Mouse (Mus musculus): ENCODE measurements around the gene Ergic1. TPM values are rescaled to one million over a fixed set of nuclear protein-coding genes. Genes with fewer than 3 reads are reported as not detected.

Ergic1 gene
- polyA plus RNA-seq, 1 experiment from 2014 or later = 75.0 TPM

DNA sequence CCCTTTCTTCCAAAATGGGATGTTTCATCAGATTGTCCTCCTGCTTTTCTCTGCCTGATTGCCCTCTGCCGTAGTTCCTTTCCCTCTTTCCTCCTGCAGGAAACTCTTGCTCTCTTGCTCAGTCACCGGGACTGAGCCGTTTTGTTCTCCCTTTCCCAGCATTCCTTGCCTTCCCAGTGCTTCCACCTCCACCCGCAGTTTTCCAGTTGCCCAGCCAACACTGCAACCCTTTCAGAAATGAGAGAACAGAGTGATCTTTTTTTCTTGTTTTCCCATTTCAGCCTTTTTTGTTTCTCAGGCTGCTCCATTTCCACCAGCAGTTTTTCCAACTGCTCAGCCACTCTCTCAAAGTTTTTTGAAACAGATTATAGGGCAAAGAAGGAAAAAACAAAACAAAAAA lies 110.0 kb downstream of the Ergic1 start:
- Histone ChIP-seq H3K36me3 (no peaks in the 10 kb centered on the region), H3K4me3 (no peak overlapping the region), H3K4me2 (no peak overlapping the region), H3K27me3 (no peaks in the 10 kb centered on the region), H3K9ac (no peak overlapping the region), H3K27ac (no peak overlapping the region), H3K4me1 (replicated peaks) (peaks cover 7% of the 10 kb centered on the region; the same call in 1 of the 2 replicates), H3K9me3 (replicated peaks) (no peaks in the 10 kb centered on the region)
- ATAC-seq (replicated peaks; ENCODE audit: insufficient number of reproducible peaks, insufficient read depth, low FRiP score, low read depth) = no peak
- 47% methylated on average over 4 of the region's 4 CpGs for WGBS

DNA sequence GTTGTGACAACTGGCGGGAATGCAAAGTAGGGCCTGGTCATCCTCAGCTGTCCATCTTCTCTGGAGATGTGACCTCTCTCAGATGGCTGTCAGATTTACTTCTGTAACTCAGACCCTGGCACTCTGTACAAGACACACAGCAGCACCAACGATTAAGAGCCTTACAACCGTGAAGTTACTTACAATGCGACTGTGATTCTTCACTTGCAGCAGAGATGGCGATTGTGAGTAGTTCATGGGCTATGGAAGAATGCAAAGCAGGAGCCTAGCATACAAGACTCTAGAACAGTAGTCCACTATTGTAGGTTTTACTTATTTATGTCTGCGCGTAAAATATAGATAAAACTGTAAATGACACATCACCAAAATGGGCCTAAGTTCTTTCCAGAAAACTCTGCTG lies 114.6 kb downstream of the Ergic1 start:
- peaks cover 28% of the 10 kb centered on the region for H3K4me1 ChIP-seq (replicated peaks)
- WGBS = 25% methylated on average over 7 of the region's 7 CpGs
- peaks cover 4% of the 10 kb centered on the region; the same call in 1 of the 2 replicates for H3K36me3 ChIP-seq
- no peaks in the 10 kb centered on the region for H3K9me3 ChIP-seq (replicated peaks)
- H3K27me3 ChIP-seq = no peaks in the 10 kb centered on the region
- ATAC-seq (replicated peaks; ENCODE audit: insufficient number of reproducible peaks, insufficient read depth, low FRiP score, low read depth) = no peak; the same call in 1 of the 2 replicates
- H3K27ac ChIP-seq = peak overlapping the region; percentile 97
- H3K4me2 ChIP-seq = peak overlapping the region; percentile 76
- peak overlapping the region; percentile 86 for H3K9ac ChIP-seq
- peak overlapping the region; percentile 93 for H3K4me3 ChIP-seq

DNA sequence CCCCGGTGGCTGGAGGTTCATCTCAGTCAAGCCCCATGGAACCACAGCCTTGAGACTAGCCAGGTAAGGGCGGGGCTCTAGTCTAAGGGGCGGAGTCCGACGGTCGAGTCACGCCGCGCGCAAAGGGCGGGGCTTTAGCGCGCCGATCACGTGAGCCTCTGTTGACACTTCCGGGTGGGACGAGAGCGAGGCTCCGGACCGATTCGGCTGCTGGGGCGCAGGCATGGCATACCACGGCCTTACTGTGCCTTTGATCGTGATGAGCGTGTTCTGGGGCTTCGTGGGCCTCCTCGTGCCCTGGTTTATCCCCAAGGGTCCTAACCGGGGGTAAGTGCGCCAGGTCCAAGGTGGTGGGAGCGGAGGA lies 114.9 kb downstream of the Ergic1 start:
- H3K27ac ChIP-seq = peak overlapping the region; percentile 97
- H3K36me3 ChIP-seq = peaks cover 5% of the 10 kb centered on the region; the same call in 1 of the 2 replicates
- H3K9me3 ChIP-seq (replicated peaks) = no peaks in the 10 kb centered on the region
- under 1% methylated on average over 30 of the region's 30 CpGs for WGBS
- peak overlapping the region; percentile 76 for H3K4me2 ChIP-seq
- H3K9ac ChIP-seq = peak overlapping the region; percentile 86
- H3K27me3 ChIP-seq = no peaks in the 10 kb centered on the region
- ATAC-seq (replicated peaks; ENCODE audit: insufficient number of reproducible peaks, insufficient read depth, low FRiP score, low read depth) = peak; percentile 92
- peaks cover 28% of the 10 kb centered on the region for H3K4me1 ChIP-seq (replicated peaks)
- H3K4me3 ChIP-seq = peak overlapping the region; percentile 93

DNA sequence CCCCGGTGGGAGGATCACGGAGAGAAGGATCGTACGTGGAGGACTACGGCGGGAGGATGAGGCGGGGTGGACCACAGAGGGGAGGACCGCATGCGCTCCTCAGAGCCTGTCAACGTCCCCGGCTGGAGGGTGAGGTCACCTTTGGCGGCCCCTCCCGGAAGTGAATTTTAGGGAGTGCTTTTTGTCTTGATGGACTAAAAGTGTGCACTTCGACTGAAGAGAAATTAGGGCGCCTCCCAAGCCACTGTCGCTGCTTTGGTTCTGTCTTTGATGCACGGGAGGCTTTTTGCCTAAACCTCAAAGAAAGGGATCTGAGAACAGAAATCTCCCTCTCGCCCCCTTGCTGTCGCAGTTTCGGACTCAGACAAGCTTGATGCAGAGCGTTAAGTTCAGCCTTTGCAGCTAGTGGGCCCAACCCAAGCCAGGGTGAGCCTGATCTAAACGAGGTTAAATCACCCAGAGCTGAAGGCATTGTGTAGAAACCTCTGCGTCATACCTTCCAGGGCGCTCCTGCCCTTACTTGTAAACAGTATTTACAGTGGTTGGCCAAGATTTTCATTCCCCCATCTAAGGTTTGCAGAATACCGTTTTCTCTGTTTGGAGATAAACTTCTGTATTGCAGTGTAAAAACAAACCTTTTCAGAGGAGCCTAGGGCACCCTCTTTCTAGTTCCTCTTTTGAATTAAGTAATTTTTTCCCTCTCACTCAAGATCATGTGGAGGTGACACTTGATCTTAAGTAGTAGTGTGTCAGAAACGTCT lies 115.5 kb downstream of the Ergic1 start:
- H3K27me3 ChIP-seq = no peaks in the 10 kb centered on the region
- peak overlapping the region; percentile 93 for H3K4me3 ChIP-seq
- under 1% methylated on average over 26 of the region's 26 CpGs for WGBS

DNA sequence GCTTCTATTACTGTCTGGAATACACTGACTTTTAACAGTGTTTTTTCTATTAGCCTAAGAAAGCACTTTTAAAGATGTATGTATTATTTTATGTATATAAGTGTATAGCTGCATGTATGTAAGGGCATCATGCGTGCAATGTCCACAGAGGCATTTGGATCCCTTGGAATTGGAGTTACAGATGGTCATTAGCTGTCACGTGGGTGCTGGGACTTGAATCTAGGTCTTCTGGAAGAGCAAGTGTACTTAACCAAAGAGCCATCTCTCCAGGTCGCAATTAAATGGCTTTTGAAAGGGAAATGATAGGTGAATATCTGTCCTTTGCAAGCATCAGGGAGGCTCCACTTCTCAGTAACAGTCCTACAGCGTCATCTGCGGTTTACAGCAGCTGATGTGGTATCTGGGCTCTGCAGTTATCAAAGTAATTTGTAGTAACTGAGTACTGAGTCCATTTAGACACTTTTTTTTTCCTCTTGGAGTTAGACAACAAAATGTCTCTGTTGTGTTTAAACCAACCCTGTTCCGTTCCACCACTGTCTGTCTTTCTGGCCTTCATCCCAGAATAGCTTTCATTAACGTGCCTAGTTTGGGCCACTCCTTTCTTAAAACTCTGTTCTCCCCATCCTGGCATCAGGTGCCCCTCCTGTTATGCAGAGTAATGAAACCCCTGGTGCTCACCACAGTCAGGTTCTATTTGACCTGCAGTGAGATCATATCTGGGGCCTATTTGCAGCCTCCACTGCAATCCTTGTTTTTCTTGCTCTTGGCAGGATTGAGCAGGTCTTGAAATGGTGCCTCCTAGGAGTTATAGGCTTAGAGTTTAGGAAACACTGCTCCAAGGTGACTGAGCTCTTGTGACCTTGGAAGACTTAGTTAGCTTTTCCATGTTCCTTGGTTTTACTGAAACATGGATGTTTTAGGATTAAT lies 116.7 kb downstream of the Ergic1 start:
- no peaks in the 10 kb centered on the region for H3K27me3 ChIP-seq
- no peaks in the 10 kb centered on the region for H3K9me3 ChIP-seq (replicated peaks)
- H3K4me2 ChIP-seq = peak overlapping the region; percentile 76
- peaks cover 28% of the 10 kb centered on the region for H3K4me1 ChIP-seq (replicated peaks)
- H3K36me3 ChIP-seq = peaks cover 13% of the 10 kb centered on the region; the same call in 1 of the 2 replicates
- H3K27ac ChIP-seq = no peak overlapping the region
- 62% methylated on average over 7 of the region's 7 CpGs for WGBS
- ATAC-seq (replicated peaks; ENCODE audit: insufficient number of reproducible peaks, insufficient read depth, low FRiP score, low read depth) = no peak
- peak overlapping the region; percentile 93 for H3K4me3 ChIP-seq
- H3K9ac ChIP-seq = no peak overlapping the region

More for the DNA sequence above, 115.5 kb downstream of the Ergic1 start:
- Histone ChIP-seq H3K27ac (peak overlapping the region; percentile 97), H3K36me3 (peaks cover 8% of the 10 kb centered on the region; the same call in 1 of the 2 replicates), H3K9me3 (replicated peaks) (no peaks in the 10 kb centered on the region), H3K9ac (peak overlapping the region; percentile 86), H3K4me2 (peak overlapping the region; percentile 76), H3K4me1 (replicated peaks) (peaks cover 28% of the 10 kb centered on the region)
- peak; percentile 86 for ATAC-seq (replicated peaks; ENCODE audit: insufficient number of reproducible peaks, insufficient read depth, low FRiP score, low read depth)

DNA sequence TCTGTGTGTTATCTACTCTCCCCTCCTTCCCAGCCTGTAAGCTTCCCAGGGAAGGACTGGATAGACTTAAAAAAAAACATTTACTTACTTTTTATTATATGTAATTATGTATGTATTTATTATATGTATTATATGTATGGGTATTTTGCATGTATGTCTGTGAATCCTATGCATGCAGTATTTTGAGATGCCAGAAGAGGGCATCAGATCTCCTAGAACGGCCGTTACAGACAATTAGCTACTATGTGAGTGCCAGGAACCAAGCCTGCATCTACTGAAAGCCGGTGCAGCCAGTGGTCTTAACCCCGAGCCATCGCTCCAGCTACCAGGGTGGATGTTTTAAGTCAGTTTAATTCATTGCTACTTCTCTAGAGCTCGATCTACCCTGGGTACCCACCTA lies 120.0 kb downstream of the Ergic1 start:
- ATAC-seq (replicated peaks; ENCODE audit: insufficient number of reproducible peaks, insufficient read depth, low FRiP score, low read depth) = no peak
- H3K4me2 ChIP-seq = no peak overlapping the region
- H3K27me3 ChIP-seq = no peaks in the 10 kb centered on the region
- peaks cover 31% of the 10 kb centered on the region for H3K36me3 ChIP-seq
- WGBS = 89% methylated on average over 6 of the region's 6 CpGs
- no peak overlapping the region for H3K4me3 ChIP-seq
- no peak overlapping the region for H3K9ac ChIP-seq
- H3K4me1 ChIP-seq (replicated peaks) = peaks cover 21% of the 10 kb centered on the region
- H3K27ac ChIP-seq = no peak overlapping the region
- no peaks in the 10 kb centered on the region for H3K9me3 ChIP-seq (replicated peaks)

DNA sequence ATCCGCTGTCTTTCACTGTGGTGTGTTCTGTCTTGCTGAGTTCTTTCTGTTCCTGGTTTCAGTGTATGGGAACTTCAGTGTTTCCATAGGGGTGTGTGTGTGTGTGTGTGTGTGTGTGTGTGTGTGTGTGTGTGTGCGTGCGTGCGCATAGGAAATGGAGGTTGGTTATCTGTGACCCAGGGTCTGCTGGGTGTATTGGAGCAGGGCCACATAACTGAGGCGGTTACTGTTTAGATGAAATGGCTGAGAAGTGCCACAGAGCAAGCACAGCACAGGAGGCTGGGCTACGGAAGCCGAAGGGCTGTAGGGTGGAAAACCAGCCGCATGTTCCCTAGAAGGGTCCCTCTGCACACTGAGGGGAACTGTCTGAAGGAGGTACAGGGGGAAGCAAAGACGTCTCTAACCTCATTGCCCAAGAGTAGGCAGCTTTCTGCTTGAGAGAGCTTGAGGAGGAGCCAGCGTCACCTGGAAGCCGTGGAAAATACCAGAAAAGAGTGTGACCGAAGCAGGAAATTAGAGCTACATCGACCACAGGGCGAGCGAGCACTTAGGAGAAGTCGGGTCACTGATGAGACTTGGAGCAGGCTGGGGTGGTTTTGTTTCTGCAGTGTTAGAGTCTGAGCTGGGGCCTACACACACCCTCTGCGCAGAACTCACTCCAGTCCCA lies 125.2 kb downstream of the Ergic1 start:
- WGBS = 83% methylated on average over 17 of the region's 17 CpGs
- H3K4me2 ChIP-seq = no peak overlapping the region

DNA sequence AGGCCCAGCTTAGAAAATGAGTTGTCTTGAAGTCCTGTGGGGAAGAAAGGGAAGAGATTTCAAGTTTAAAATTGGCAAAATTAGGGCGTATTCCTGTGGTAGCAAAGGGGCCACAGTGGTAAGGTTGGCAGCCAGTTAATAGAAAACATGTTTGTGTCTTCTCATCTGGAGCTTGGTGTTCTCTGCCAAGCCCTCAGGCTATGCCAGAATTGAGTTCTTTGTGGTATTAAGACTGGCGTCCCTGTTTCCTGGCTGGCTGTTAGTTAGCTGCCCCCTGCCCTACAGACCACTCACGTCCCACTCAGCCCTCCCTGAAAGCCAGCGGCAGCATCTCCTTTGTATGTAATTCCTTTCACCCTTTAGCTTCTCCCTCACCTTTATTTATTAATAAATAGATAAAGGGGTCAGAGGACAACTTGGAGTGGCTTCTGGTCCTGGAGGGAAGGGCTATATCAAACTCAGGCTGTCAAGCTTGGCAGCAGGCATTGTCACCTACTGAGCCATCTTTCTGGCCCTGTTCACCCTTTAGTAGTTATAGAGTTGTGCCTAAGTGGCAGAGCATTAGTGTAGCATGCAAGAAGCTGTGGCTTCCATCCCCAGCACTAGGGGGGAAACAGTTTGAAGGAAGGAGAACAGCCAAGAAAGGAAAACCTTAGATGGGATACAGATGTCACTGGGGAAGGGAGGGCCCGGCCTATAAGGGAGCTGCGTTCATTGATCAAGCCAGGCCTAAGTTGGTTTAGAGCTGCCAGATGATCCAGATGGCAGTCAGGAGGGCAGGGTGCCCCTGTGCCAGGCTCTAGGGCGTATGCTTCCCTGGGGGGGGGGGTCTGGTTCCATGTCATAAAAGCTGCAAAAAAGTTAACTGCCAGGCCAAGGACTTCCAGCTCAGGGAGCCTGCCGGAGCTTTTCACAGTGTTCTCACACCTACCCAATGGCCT lies 127.8 kb downstream of the Ergic1 start:
- H3K27ac ChIP-seq = peak overlapping the region; percentile 42
- peaks cover 29% of the 10 kb centered on the region for H3K4me1 ChIP-seq (replicated peaks)
- WGBS = 72% methylated on average over 8 of the region's 8 CpGs

More for the DNA sequence above, 125.2 kb downstream of the Ergic1 start:
- H3K9me3 ChIP-seq (replicated peaks) = no peaks in the 10 kb centered on the region
- H3K4me1 ChIP-seq (replicated peaks) = peaks cover 29% of the 10 kb centered on the region
- peak overlapping the region; percentile 45; the same call in 1 of the 2 replicates for H3K27ac ChIP-seq
- no peak overlapping the region for H3K4me3 ChIP-seq
- no peak overlapping the region for H3K9ac ChIP-seq
- ATAC-seq (replicated peaks; ENCODE audit: insufficient number of reproducible peaks, insufficient read depth, low FRiP score, low read depth) = no peak
- H3K27me3 ChIP-seq = no peaks in the 10 kb centered on the region
- H3K36me3 ChIP-seq = peaks cover 24% of the 10 kb centered on the region

DNA sequence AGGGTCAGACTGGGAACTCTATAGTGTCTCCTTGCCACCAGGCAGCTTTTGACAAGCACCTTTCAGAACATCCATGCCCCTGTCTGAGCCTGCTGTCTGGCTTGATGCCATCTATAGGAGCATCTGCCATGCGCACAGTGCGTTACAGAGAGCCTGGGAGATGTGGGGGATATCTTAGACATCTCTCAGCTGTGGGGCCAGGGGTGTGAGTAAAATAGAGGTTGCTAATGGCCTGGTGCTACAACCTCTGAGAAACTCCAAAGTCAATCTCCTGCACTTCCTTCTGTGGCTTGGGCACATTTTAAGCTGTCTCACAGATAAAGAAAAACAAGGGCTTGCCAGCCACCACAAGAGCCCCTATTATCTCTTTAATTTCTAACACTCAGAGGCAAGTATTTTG lies 128.5 kb downstream of the Ergic1 start:
- Histone ChIP-seq H3K9me3 (replicated peaks) (no peaks in the 10 kb centered on the region), H3K27me3 (no peaks in the 10 kb centered on the region), H3K4me2 (no peak overlapping the region), H3K9ac (no peak overlapping the region), H3K4me1 (replicated peaks) (peaks cover 29% of the 10 kb centered on the region), H3K27ac (peak overlapping the region; percentile 42), H3K4me3 (no peak overlapping the region), H3K36me3 (peaks cover under 1% of the 10 kb centered on the region)
- WGBS = 54% methylated on average over 2 of the region's 2 CpGs
- no peak for ATAC-seq (replicated peaks; ENCODE audit: insufficient number of reproducible peaks, insufficient read depth, low FRiP score, low read depth)

More for the DNA sequence above, 127.8 kb downstream of the Ergic1 start:
- Histone ChIP-seq H3K36me3 (peaks cover 8% of the 10 kb centered on the region), H3K9ac (no peak overlapping the region), H3K27me3 (no peaks in the 10 kb centered on the region), H3K9me3 (replicated peaks) (no peaks in the 10 kb centered on the region), H3K4me3 (no peak overlapping the region), H3K4me2 (no peak overlapping the region)
- no peak for ATAC-seq (replicated peaks; ENCODE audit: insufficient number of reproducible peaks, insufficient read depth, low FRiP score, low read depth)

DNA sequence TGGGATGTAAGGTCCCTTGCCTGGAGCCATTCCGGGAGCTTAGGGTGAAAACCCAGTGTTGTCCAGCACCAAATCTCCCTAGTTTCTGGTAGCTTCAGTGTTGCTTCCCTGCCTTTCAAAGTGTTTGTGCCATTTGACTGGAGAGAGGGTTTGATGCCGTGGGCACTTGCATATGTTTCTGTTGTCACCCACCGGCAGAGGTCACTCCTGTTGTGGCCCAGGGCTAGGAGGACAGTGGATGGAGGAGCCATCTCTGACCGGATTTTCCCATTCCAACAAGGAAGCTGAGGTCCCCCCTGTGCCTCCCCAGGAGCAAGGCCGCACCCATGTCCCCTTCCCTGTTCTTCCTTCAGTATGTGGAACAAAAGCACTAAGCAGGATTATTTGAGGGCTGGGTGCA lies 128.9 kb downstream of the Ergic1 start:
- WGBS = 73% methylated on average over 5 of the region's 5 CpGs
- ATAC-seq (replicated peaks; ENCODE audit: insufficient number of reproducible peaks, insufficient read depth, low FRiP score, low read depth) = no peak

More for the DNA sequence above, 128.9 kb downstream of the Ergic1 start:
- Histone ChIP-seq H3K4me2 (no peak overlapping the region), H3K4me3 (no peak overlapping the region), H3K27me3 (no peaks in the 10 kb centered on the region), H3K9ac (no peak overlapping the region), H3K4me1 (replicated peaks) (peaks cover 29% of the 10 kb centered on the region), H3K9me3 (replicated peaks) (no peaks in the 10 kb centered on the region), H3K36me3 (no peaks in the 10 kb centered on the region), H3K27ac (no peak overlapping the region)
